Mouse (Mus musculus): ENCODE data around the gene Spef2. TPM values are rescaled to one million over a fixed set of nuclear protein-coding genes. Genes with fewer than 3 reads are reported as not detected.

Spef2 gene
- total RNA-seq (2015): 1.5 and 1.9 TPM in 2 replicates
- total RNA-seq (2017): 0.95 and 1.1 TPM in 2 replicates

DNA sequence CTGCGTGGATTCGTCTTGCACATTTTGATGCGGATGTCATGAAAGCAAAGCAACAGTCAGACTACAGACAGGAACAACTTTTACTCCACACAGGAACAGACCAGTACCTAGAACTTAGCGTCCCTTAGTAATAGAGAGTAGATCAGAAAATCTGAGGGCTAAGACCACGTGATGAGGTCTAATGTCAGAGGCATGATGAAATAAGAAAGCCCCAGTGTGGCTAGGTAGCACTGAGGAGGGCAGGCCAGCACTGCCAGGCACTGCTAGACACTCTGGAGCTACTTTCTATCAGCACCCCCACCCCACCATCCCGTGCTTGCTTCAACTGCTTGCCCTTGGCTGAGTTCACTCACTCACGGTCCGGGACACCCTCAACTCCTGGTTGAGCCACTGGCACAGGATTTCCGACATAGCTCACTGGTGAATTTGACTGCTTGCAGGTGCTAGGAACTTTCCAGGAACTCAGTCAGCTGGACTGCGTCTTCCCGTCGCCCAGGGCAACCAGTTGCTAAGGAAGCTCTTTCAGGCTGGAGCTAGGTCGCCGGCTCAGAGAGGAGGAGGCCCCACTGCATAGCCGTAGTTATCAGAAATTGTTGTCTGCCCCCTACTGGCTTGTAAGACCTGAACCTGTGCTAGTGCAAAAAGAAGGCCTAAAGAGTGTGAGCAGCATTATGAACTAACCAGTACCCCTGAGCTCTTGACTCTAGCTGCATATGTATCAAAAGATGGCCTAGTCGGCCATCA lies at the start of gene Spef2:
Gene Spef2 (minus strand): TSS at position 510 of the 744 bp plus-strand sequence.
- ATAC-seq (ENCODE audit: poor library complexity, severe bottlenecking): peak; percentile 78

DNA sequence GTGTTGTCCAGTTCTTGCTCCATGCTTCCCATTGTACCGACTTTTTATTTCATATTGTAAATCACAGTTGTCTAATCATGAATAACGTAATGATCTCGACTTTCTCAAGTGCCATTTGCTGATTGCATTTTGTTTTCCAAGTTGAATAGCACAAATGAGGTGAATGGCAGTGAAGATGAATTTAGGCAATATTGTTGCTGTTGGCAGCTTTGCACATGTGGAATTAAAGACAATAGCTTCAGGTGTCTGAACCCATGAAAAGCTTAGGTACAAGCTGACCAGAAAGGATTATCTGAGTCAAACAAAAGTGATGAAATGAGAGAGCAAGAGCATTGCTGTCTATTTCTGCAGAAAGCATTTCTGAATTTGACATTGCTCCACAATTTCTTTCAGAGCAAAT lies 45.5 kb upstream of the Spef2 start:
- ATAC-seq (ENCODE audit: poor library complexity, severe bottlenecking): no peak

DNA sequence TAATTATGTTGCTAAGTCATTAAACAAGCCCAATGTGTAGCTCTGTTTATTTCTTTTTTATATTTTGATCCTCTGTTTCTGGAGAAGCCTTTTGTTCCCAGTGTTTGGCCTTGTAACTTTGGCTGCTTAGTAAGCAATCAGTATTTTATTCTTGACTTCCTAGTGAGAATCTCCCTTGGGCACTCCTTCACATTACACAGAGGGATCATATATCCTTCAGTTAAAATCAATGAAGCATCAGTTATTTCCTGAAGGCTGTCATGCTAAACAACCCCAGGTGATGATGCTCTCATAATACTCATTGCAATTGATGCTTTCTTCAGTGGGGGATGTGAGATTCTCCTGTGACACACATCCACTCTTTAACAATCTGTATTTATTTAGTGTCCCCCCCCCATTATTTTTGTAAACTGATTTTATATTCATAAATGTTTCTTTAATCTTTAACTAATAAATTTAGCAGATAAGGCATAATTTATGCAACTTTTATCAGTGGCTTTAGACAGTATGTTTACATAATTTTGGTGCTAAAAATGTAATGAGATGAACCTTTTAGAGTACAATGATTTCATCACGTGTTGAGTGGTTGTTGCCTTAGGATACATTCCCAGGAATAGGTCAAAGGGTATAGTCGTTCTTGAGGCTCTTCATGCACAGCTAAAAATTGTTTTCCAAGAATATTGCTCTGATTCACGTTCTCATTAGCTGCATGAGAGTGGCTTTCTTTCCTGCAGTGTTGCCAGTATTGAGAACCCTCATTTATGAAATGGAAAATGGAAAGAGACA lies 39.8 kb upstream of the Spef2 start:
- ATAC-seq (ENCODE audit: poor library complexity, severe bottlenecking): no peak

DNA sequence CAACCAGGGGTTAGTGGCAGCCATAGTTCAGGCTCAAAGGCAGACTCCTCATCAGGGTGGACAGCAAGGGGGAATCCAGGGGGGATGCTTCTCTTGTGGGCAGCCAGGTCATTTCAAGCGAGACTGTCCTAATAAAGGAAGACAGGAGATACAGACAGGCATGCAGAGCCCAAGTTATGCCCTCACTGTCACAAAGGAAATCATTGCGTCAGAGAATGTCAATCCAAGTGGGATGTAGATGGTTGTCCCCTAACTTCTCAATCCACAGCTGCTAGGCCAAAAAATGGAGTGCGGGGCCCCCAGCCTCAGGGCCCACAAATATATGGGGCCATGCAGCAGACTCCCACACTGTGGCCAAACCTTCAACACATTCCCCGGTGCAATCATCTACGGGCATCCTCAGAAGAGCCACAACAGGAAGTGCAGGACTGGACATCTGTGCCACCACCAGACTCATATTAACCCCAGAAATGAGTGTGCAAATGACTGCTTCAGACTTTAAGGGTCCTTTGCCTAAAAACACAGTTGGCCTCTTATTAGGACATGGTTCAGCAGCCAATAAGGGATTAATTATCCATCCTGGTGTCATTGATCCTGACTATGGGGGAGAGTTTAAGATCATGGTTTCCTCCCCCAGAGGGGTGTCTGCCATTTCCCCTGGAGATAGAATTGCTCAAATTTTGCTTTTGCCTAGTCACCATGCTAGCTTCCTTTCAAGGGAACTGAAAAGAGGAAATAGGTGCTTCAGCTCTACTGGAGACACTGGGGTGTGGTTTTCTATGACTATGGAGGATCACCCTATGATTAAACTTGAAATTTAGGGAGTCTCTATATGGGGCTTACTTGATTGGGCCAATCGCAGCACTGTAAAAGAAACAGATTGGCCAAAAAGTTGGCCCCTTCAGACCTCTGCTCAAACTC lies 25.8 kb upstream of the Spef2 start:
- peak; percentile 98 for ATAC-seq (ENCODE audit: poor library complexity, severe bottlenecking)

DNA sequence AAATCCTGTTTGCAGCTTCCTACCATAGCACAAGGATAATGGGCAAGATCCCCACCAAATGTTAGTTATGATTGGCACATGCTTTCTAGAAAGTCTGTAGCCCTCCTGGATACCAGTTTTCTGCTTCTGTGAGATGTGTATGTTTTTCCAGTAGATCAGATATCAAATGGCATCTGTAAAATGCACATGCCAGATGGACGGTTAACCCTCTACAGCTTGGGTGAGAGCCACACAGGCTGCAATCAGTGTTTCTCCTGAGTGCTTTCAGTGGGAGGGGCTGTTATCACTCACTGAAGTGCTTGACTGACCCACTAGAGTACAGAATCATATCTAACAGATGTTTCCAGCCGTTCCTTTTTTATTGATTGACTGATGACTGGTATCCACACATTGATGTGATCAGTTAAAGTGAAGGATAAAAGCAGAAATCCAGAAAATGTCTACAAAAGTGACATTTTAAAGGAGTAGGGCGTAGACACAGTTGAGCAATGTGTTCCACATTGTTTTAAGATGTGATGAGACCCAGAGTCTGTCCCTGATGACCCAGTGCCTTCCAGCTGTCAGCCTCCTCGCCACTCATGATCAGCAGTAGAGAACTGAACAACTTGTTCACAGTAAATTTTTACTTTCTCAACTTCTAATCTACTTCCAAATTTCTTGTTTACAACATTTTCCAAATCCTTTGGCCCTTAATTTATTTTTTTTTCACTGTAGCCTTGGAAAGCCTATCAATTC lies 19.7 kb upstream of the Spef2 start:
- no peak for ATAC-seq (ENCODE audit: poor library complexity, severe bottlenecking)

DNA sequence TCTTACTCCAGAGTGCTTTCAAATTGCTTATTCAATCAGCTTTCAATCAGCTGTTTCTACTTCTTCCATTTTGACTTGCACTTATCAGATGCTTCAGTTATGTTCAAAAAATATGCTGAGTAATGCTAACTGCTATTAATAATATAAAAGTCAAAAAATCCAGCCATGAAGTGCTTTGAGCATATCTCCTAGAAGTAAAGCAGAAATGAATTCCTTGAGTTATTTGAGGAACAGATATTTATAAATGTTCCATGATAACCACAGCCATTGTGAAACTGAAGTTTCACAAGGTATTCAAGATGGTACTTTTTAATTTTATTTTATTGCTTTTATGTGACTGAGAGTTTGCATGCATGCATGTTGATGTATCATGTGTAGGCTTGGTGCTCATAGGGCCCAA lies 18.4 kb upstream of the Spef2 start:
- peak; percentile 88 for ATAC-seq (ENCODE audit: poor library complexity, severe bottlenecking)

DNA sequence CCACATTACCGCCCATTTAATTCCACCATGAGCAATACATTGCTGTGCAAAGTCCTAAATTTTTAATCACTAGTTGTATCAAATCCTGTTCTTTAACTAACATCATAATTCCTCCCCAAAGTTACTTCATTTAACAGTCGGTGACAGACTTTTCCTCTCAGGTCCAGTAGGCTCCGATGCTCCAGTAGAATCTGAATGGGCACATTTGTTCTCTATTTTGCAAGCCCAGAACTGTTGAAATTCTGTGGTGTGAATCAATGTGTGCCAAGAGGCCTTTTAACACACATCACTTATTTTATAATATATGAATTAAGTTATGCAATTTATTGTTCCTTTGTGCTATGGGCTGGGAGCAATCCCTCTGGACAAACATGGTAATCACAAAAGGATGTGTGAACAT lies 2.3 kb upstream of the Spef2 start:
- 0 out of 2 replicates have a peak, but pooled peaks have one; percentile 19 for ATAC-seq (ENCODE audit: poor library complexity, severe bottlenecking)

DNA sequence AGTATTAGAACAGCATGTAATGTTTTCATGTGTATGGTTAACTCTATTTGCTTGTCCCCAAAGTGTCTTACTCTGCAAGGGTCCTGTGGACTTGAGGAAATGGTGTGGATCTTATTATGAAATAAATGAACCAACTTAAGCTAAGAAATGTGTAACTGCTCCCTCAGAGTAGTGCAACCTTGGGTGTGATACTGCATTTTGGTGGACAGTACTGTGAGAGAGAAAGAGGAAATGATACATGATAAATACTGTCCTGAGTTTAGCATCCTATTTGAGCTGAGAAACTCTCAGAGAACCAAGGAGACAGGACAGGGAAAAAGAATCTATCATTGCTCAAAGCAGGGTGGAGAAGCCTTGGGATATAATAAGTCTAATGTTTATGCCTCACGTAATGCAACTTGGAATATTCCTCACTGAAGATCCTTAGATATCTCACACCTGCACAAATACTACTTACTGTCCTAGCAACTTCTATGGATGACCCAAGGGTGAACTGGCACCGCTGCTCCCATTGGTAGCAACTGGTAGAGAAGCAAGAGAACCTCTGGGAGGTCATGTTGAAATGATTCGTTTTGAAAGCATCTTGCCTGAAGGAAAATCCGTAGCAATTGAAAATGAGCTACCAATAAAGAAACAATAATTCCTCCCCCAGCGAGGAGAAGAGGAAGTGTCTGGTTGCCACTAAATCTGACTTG lies 1.1 kb downstream of the Spef2 start:
- ATAC-seq (ENCODE audit: poor library complexity, severe bottlenecking): peak; percentile 52

DNA sequence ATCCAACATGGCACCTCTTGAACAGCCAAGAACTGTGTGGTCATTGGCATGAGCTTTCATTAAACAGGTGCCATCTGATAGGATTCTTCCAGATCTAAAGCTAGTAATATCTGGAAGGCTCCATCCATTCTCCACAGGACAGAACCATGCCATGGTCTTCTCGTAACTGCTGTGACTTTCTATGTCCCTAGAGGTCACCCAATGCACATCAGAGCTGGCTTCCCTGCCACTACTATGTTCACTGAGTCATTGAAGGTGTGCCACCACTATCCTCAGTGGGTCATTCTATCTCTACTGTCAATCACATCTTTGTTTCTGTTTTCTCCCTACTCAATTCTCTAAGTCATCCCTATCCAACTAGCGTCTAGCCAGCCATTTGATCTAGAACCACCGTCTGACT lies 6.5 kb downstream of the Spef2 start:
- peak; percentile 80 for ATAC-seq (ENCODE audit: poor library complexity, severe bottlenecking)

DNA sequence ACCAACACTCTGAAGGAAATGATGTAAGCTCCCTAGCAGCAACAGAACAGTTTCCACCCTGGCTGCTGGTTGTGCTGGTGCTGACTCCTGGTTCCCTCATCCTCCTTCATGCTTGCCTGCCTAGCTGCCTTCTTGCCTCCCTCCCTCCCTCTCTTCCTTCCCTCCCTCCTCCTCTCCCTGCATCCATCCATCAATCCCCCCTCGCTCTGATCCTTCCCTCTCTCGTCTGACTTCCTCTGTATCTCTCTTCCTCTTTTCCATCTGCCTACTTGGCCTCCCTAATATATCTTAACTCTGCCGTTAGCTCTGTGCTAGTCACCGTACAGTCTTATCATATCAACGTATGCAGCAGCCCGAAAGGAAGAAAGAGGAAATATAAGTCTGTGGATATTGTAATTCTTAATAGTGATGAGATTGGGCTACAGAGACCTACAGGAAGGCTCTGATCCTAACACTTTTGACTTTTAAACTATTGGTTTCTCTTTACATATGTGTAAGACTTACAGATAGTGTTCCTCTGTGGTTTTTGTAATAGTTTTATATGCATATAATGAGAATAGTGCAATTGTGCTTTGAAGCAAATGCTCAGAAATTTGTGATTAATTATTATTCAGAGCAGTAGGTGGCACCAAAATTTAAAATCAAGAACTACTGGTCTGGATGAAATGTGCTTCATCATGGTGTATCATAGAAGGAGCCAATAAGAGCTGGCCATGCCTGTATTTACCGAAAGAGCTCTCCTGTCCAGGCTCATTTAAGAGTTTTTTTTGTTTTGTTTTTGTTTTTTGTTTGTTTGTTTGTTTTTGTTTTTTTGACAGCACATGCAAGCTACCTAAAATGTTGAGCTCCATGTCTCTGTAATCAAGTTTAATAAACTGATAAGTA lies 33.9 kb downstream of the Spef2 start:
- ATAC-seq (ENCODE audit: poor library complexity, severe bottlenecking): peak; percentile 67

DNA sequence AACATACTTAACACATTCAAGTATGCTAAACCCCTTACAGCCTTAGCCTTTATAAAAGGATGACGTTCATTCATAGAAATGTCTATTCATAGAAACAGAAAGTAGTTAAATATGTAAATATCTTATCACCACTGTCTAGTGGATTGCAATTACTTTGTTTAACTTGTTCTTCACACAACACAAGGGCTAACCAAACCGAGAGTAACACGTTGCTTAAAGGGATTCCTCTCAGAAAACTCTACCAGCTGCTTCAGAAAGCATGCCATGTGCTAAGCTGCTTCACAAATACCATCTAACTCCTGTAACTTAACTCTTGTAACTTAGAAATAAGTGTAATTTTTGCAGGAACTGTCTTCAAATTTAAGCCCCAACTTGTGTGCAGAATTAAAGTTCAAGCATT lies 35.0 kb downstream of the Spef2 start:
- ATAC-seq (ENCODE audit: poor library complexity, severe bottlenecking): no peak

DNA sequence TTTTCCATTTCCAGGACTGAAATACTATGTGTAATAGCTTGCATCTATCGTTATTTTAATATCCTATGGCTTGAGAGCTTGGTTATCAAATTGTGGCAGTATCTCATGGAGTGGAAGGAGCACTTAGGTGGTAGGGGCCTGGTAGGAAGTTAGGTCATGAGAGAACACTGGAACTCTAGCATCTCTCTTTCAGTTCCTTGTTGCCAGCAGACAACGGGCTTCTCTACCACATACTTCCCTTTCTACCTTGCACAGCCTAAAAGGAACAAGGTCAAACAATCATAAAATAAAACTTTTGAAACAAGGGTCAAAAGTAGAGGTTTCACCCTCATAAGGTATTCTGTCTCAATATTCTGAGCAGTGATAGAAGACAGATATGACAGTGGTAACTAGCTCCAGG lies 38.3 kb downstream of the Spef2 start:
- ATAC-seq (ENCODE audit: poor library complexity, severe bottlenecking): peak; percentile 85

DNA sequence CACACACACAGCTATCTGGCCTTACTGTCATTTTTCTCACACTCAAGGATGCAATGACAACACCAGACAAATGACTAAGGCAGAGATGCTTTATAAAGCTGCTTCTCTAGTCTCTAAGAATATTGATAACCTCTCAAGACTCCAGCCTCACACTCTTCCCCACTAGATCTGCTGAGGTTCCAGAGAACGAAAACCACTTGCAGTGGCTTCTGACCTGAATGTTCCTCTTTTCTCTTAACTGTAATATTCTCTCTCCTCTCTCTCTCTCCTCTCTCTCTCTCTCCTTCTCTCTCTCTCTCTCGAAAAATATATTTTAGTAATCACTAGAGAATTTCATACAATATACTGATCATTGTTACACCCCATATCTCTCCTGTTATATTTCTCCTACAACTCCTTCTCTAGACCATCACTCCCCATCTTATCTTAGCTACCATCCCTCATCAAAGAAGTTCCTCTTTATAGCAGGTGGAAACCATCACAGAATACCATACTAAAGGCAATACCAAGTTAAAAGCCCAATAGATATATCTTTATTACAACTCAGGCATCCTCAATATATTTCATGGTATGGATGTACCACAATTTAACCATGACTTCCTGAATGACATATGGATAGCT lies 42.7 kb downstream of the Spef2 start:
- ATAC-seq (ENCODE audit: poor library complexity, severe bottlenecking): peak; percentile 32; the same call in 1 of the 2 replicates

DNA sequence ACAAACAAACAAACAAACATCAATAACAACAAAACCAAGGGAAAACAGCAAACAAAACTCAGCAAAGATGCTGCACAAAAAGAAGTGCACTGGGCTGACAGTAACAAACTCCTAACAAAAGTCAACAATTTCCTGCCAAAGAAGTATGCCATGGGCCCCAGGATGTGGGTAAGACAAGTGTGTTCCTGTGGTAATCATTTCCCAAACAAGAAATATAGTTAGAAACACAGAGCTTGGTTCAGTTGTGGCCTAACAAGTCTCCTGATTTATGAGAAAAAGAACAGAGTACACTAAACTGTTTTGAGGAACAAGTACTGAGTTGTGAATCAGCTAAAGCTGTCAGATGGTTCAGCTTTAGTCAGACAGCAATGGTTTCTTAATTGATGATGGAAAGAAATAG lies 46.8 kb downstream of the Spef2 start:
- ATAC-seq (ENCODE audit: poor library complexity, severe bottlenecking): peak; percentile 68

DNA sequence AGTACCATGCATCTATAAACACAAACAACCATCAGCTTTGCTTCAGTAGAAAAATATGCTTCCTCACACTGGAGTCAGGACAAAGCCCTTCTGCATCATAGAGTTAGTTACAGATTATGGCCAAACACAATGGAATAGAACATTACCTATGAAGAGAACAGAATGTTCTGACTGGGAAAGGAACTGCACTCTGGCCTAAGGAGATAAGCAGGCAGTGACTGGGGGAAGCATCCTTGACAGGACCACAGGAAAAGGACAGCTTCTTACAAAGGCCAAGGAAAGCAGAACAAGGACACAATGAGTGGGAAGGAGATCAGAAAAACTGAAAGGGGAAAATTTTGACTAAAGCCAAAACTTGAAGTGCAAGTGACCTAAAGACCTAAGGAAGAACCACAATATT lies 56.9 kb downstream of the Spef2 start:
- ATAC-seq (ENCODE audit: poor library complexity, severe bottlenecking): no peak

DNA sequence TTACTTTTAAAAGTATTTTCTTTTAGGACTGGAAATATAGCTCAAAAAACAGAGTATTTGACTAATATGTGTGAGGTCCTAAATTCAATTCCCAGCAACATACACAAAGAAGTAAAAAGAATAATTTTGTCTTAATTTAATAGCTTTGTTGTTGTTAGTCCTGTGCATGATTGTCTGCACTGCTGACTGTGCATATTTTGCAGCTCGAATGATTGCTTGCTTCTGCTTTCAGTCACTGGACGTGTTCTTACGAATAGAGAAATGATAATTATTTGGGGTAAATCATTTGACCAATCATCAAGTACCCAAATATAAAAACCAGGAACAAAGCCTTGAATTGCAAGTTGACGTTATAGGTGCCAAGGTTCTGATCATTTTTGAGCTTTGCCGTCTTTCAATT lies 57.8 kb downstream of the Spef2 start:
- ATAC-seq (ENCODE audit: poor library complexity, severe bottlenecking): no peak

DNA sequence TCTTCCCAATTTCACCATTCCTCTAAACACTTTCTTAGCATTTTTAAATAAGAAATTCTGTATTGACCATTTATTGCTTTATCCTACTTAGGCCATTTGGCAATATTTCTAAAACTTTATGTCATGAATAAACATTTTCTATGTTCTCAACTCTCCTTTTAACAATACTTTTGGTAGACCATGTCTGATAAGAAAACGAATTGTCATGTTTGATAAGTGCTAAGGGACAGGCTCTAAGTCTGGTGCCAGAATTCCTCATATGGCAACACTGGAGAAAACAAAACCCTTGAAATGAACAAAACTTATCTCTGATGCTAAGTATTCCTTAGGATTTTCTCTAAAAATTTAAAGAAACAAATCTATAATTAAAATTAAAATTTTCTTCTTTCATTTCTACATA lies 58.2 kb downstream of the Spef2 start:
- ATAC-seq (ENCODE audit: poor library complexity, severe bottlenecking): no peak

DNA sequence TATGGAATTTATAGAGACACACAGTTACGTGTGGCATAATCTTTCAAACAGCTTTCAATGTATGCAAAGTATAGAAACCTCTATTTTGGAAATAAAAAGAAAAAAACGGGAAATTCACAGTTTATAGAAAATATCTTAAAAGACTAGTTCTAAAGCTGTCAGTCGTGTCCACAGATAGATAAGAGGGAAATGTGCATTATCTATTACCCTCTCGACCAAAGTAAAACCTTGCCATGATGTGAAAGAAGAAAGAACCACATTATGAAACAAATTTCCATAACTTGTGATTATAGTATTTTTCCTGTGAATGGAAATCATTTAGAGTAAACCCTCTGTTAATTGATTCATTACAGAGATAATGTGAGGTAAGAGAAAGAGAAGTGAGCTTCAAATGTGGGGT lies 65.2 kb downstream of the Spef2 start:
- ATAC-seq (ENCODE audit: poor library complexity, severe bottlenecking): no peak

All from megakaryocyte, adult 5-6 weeks (primary cell).